Mouse (Mus musculus) right cerebral cortex, adult 2 months (tissue): ENCODE data around the gene Ptprg.

Source experiments
- DNase-seq, 2 experiments: peaks; one replicate each; pipeline ENCODE4 v3.0.0; 2021 to 2022; ENCODE audit warnings: low spot score in 2 of 2

Ptprg gene

DNA sequence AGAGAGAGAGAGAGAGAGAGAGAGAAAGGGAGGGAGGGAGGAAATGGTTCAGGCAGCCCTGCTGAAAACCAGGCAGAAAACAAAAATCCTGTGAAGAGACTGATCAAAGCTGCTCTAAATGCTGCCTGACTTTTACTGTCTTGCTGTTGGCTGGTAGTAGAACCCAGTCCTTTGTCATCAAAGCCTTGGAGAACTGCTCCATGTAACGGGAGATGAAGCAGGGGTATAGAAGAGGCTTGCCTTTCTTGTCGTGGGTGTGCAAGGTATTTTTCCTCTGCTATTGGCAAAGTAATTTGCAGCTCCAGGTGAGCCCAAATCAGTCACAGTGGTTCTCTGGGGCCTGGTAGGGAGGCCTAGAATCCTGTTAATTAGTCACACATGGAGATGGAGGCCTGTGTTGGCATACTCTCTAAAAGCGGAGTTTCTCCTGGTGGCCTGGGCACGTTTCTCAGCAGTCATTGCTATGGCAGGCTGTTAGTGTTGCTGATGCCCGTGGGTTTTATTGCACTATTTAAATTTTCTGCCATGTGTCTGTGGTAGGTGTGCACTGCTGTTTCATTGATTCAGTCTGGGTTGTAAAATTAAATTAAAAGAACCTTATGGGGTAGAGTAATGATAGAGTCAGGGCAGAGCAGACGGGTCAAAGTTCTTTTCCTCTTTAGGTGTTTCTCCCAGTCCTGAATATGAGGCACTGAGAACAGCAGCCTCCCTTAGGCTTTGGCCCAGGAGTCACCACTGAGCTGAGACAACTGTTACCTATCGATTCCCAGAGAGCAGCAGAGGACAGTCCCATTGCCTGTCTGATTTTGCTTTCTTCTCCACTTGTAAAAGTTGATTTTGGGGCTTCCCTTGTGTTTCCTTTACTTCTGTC lies 269.7 kb downstream of the Ptprg start:
- DNase-seq, result no peak

DNA sequence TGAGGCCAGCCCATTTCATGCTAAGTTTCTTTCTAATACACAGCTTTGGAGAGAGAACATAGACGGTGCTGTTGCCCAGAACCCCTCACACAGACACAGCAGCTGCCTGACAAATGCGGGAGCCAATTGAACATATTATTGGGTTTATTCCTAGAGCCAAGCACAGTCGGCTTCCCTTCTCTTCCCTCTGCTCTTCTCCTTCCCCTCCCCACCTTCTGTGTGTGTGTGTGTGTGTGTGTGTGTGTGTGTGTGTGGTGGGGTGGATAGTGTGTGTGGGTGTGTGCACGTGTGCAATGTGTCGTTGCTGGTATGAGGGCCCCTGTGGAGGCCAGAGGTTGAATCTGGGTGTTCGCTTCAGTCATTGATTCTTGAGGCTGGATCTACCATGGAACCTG lies 270.4 kb downstream of the Ptprg start:
- DNase-seq, result no peak

DNA sequence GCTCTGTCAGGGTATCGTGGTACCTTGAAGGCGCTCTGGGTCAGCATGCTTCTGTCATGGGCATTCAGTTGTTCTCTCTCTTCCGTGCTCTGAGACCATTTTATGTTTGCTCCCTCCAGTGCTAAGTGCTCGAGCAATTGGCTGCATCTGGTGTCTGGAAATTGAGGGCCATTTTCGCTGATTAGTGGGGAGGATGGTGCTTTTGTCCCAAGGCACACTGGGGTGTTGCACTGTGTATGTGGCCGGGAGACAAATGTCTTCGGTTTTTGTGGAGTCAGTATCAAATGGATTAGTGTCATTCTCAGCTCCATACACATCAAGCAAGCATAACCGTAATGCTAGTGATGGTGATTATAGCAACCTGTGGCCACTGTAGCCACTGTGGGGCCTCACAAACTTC lies 271.6 kb downstream of the Ptprg start:
- DNase-seq, result no peak

DNA sequence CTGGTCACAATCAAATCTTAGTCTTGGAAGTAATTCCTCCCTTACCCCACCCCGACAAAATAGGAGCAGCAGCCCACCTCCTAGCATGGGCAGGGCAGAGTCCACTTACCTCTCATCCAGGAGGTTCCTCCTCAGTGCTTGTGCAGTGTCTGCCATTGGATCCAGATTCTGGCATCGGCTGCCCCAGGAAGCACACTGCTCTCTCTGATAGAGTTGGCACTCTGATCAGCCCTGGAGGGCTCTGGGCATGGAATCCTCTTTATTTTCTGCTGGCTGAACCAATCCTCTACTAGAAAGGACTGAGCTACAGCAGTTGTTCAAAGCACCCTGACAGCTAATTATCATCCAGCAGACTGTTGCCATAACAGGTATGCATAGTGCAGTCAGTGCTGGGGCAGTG lies 272.2 kb downstream of the Ptprg start:
- no peak for DNase-seq

DNA sequence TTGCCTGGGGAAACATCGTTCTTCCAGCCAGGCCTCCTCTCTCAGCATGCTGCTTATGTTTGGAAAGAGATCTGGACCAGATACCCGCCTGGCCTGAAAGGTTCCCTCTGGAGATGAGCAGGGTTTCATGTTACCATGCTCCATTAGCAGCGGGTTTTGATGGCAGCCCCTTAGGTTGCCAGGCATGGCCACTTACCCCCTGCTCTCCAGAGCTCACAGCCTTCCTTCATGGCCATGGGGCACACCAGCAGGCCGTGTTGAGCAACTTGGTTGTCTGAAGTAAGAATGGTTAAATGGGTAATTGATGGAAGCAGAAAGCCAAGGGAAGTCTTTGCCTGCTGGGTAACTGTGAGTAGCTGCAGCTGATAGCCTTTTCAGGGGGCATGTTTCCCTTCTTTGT lies 274.8 kb downstream of the Ptprg start:
- no peak for DNase-seq

DNA sequence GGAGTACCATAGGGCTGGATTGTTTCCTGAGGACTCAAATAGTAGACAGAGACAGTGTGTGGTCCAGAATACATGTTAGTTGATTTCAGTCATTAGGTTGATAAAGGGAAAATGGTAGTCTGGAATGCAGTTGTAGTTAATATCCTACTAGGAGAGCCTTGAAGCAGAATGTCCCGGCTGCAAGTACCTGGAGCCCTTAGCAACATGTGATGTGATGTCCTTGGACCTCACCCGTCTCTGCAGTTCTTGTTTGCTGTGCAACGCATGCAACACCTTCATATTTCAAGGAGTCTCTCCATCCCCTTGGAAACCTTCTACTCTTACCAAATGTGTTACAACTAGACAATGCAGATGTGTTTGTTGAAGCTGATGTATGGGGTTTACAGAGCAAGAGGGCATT lies 280.3 kb downstream of the Ptprg start:
- no peak for DNase-seq

DNA sequence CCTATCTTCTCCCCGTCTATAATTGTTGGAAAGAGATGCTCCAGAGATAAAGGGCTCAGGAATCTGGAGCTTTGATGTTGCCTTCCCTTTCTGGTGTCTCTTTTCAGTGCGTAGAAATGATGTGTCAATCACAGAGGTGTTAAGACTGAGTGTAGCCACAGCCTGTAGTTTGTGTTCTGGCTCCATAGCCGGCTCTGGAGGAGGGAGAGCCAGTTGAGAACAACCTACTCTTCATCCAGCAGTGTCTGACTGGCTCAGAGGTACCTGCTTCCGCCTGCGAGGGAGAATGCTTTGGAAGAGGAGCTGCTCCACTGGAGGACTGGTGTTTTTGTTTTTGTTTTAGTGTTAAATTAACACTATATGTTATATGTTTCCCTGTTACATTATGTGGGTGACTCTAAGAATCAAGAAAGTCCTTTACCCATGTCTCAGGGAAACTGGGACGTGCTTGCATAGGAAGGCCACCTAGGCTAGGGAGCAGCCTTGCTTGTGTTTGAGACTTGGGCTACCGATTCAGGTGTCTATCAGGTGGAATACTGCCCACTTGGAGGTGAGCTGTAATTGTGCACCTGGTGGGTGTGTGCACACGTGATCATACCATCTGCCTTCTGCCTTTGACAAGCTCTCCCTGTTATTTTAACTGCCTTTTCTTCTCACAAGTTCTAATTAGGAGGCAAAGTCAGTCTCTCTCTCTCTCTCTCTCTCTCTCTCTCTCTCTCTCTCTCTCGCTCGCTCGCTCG lies 282.5 kb downstream of the Ptprg start:
- peak; percentile 23 to 43 for DNase-seq

DNA sequence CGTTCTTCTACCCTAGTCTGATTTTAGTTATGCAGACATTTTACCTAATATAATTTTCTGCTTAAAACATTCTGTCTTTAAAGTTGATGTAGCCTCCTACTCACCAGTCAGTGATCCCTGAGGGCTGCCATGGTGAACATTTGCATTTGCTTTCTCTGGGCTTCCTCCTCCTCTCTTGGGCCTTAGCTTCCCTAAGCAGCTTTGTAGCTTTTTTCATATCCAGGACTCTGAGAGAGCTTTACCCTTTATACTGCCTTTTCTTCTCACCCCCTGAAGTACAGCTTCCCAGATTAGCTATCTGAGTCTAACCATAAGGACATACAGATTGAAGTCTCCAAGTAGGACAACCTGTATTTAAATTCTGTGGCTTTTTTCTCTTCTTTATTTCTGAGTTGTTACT lies 284.4 kb downstream of the Ptprg start:
- no peak for DNase-seq

DNA sequence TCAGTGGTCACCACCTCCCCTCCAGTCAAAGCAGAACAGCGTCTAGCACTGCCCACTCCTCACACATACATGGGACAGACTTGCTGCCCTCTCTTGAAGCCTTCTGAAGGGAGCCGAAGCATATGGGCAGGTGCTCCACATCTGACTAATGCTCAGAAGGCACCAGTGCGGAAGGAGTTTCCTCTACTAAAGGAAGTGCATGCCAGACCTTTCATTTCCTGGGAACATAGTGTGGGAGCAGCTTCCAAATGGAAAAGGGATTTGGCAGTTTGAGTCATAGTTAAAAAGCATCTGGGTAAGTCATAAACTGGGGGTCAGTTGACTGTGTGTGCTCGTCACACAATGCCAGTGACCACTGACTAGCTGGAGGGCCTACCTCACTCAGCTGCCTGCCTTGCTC lies 288.3 kb downstream of the Ptprg start:
- DNase-seq, result peak in 1 of 2 experiments; percentile 20

DNA sequence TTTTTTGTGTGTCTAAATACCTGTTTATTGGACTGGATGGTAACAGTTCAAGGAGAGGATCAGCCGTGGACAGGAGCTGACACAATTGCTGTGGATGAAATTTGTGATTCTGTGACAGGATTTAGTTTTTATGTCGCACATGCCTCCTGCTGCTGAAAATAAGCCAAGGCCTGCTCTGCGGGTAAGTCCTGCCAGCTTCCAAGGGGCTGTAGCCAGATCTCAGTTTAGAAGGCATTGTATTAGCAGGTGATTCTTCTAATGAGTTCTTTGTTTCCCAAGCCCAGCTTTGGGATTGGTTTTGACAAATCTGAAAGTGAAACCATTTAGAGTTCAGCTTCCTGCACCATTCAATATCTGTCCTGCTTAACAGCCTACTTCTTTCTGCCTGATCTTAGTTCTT lies 299.6 kb downstream of the Ptprg start:
- no peak for DNase-seq

DNA sequence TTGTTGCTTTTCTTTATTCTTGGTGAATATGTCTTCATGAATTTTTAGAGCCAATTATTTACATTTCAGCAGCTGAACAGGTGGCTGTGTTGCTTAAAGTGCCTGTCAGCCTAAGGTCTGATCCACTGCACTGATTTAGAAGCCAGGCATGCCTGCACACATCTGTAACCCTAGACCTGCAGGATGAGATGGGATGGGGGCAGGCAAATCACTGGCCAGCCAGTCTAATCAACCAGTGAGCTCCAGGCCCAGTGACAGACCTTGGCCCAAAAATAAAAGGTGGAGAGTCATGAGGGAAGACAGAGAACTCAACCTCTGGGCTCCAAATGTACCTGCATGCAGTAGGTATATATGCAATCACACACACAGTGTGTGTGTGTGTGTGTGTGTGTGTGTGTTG lies 302.2 kb downstream of the Ptprg start:
- no peak for DNase-seq

DNA sequence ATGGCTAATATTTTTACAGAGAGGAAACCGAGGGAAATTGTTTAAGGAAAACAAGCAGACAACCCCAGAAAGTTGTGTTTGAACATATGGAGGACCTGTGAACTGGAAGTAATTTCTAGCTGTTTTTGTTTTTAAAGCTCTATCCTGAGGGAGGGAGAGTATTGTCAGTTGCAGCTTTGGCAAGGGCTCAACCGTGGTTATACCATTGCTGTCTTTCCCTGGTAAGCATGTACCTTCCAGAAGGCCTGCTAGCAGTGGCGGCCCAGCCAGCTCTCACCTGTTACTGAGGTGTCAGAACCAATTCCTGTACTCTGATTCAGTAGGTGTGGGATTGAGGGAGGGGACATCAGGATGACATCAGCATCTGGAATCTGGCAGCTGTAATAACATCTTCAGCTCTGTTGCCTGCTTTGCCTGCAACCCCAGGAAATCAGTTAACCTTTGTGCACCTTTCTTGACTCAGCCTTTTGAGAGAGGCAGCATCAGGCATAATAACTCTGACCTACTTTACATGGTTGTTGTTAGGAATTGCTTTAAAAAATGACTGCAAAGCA lies 304.7 kb downstream of the Ptprg start:
- no peak for DNase-seq

DNA sequence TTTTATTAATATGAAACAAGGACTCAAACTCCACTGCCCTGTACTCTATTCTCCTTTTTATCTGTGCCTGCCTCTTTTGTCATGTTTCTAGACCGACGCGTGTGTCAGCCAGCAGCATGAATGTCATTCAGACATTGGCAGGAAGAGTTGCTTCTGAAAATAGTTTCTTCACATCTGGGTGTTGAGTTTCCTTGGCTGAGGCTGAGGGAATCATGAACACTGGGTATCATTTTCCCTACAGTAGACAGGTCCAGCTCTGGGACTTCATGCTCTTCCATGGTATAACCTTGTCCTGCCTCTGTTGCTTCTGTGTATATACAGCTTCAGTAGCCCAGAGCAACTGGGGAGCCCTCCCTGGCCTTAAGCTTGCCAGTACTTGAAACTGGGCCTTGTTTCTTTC lies 310.0 kb downstream of the Ptprg start:
- DNase-seq, result no peak

DNA sequence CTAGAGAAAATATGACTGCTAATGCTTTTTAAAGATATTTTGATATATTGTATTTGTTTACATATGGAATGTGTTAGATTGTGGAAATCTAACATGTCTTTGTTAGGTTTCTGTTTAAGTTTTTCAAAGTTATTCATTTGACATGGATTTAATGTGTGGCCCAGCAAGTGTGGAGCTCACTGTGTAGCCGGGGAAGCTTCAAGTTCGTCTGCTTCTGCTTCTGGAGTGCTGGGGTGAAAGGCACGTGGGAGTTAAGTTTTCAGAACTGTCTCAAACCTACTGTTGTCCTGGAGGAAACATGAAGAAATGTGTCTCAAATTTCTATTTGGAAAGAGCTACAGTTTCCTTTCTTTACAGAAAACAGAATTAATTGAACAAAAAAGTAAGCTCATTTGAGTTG lies 311.5 kb downstream of the Ptprg start:
- DNase-seq, result no peak

DNA sequence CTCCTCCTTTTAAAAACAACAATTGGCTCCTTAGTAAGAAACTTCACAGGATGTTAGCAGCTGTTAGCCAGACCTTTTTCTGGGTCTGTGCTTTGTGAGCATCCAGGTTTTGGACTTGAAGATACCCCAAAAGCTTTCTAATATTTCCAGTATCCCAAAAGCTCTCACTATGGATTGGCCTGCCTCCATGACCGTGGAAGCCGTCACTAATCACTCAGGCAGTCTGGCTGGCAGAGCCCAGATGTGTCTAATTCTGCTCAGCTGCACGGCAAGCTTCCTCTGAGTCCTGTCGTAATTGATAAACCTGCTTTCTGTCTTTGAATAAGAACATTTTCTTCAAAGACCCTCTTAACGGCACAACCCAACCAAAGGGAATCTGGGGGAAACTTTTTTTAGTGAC lies 312.0 kb downstream of the Ptprg start:
- DNase-seq, result no peak

DNA sequence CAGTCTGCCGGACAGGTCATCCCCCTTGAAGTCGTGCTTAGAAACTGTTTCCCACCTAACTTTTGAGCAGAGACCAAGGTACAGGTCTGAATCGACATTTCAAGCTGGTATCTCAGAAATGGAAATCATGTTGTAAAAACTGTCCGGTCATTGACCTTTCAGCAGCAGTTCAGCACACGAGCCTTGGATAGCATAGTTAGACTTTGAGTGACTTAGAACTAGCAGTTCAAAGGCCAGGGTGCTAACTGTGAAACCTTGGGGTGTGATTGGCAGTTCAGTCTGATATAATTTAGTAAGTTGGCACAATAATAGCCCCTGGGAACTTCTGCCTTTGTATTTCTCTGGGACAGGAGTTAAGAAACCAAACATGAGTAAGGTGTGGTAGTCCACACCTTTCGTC lies 312.5 kb downstream of the Ptprg start:
- no peak for DNase-seq

DNA sequence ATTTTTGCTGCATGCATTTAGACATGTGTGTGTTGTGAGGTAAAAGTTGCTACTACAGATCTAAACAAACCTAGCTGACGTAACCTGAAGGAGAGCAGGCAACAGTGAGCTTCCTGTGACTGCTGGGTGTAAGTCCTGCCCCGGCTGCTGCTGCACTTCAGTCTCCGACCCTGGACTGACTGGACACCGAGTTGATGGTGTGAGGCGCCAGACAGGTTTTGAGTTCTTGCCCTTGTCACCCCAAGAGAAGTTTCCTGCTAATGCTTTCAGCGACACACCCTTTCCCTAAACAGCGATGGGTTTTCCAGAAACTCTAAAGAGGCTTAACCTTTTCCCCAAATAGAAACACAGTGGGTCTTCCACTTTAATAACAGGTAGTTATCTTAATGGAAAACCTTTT lies 313.1 kb downstream of the Ptprg start:
- DNase-seq, result no peak

DNA sequence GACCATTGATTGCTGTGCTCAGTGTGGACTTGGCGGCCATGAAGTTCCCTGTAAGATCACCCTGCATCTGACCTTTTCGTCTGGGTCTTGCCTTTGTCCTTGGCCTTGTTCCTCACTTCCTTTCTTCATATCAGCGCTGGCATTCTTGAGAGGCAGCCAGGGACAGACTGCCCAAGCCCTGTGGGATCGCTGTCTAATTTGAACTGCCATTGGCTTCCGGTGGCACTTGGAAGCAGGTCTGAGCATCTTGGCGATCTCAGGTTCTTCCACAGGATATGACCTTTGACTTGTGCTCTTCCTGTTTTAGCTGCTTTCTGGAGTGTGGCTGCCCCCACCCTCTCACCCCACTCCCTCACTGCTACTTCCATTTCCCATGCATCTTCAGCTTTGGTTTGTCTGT lies 315.3 kb downstream of the Ptprg start:
- DNase-seq, result no peak

DNA sequence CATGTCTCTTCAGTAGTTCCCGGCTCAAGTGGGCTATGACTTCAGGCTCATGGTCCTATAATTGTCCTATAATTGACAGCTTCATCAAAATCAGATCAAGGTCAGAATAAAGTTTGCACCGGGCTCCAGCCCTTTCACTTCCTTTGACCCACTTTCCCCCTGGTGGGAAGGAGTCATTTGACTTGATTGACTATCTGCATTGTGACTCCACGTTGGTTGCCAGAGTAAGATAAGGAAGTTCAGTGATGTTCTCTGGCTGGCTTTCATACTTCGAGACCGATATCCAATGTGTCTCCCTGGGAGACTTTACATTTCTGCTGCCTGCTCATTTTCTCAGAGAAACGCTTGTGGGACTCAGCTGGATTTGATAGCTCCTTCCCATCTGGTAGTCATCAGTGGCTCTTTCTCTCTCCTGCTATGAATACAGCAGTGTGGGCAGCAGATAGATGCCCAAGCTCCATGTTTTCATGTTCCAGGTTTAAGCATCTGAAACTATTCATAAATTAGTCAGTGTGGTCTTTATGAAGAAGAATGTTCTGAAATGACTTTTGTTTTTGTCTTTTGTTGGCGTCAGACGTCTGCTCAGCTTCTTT lies 318.5 kb downstream of the Ptprg start:
- peak in 1 of 2 experiments; percentile 40 for DNase-seq

DNA sequence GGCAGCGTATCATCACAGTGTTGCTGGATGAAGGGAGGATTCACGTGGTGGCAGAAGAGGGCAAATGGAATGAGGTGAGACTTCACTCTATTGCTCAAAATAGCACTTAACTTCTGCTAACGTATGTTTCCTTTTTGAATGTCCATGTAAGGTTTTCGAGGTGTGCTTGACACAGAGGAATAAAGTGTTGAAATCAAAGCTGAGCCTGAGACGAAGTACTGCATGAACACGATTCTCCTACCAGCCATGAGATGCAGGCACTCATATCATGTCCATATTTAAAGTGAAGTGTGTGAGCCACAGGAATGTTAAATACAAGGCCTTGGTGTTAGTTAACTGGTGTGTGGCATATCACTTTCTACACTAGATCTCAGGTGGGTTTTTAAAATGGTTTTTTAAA lies 320.9 kb downstream of the Ptprg start:
- no peak for DNase-seq

DNA sequence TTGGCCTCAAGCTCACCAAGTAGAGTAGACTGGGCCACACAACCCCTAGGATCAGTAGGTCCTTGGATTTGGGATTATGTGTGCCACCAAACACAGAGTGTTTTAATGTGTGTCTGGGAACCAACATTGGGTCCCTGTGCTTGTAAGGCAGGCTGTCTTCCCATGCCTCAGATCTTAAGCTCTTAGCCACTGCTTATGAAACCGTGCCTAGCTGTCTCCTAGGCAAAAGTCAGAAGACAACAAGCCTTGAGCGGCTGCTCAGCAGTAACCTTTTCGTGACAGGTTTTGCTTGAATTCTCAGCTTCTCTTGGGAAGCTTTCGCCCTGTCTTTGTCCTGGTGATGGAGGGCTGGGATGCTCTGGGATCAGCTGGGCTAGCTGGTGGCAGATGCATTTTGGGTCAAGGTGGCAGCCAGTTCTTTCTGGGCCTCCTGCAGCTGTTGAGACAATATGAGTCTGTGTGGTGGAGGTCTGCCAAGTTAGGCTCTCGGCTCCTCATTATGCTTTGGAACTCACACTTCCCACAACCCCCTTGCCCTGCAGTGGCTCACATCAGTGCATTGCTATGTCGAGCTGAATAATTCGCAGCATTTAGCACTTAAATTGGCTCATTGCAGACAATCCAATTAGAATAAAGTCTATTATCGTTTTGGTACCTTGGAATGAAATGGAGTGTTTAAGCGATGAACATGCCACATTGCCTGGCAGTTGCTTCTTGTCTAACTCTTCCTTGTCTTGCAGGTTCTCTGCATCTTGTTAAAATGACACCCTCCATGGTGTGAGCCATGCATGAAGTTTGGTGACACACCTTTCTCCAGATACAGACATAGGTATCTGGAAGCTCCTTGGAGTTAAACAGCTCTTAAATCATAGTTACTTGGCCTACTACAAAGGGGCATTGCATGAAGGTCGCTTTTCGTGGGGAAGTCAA lies 321.9 kb downstream of the Ptprg start:
- peak in 1 of 2 experiments; percentile 57 for DNase-seq
